Mouse (Mus musculus) forebrain, embryonic 14.5 days (tissue): ENCODE results near the gene Gm49486. TPM values are rescaled to one million over a fixed set of nuclear protein-coding genes. Genes with fewer than 3 reads are reported as not detected.

Experiments
- ATAC-seq: fragments of 200-750 bp; cut with Nextera tagmentation; 2 replicates; pipeline ENCODE4 v1.8.0; 2017; ENCODE audit warnings: mild to moderate bottlenecking, moderate library complexity
- DNase-seq: peaks from one replicate; pipeline ENCODE4 v3.0.0-alpha.2; 2015; ENCODE audit warnings: low spot score
- H3K27ac ChIP-seq: fragments of 300-500 bp; sonication (generic); 2 replicates; pipeline ENCODE4 v1.5.1; 2014; ENCODE audit warnings: low read depth, mild to moderate bottlenecking, control low read depth, low read length, moderate library complexity
- H3K27me3 ChIP-seq: fragments of 300-500 bp; sonication (generic); replicated peaks from 2 replicates; pipeline ENCODE4 v1.6.1; 2014; ENCODE audit warnings: low read length, control low read depth, mixed read lengths; ENCODE audit not compliant: control insufficient read depth, insufficient read depth
- H3K36me3 ChIP-seq: fragments of 300-500 bp; sonication (generic); 2 replicates; pipeline ENCODE4 v1.6.1; 2014; ENCODE audit warnings: low read length, control low read depth; ENCODE audit not compliant: control insufficient read depth, insufficient read depth
- H3K4me1 ChIP-seq: fragments of 300-500 bp; sonication (generic); 2 replicates; pipeline ENCODE4 v1.6.1; 2014; ENCODE audit warnings: antibody characterized with exemption, low read length, control low read depth; ENCODE audit not compliant: control insufficient read depth, insufficient read depth
- H3K4me2 ChIP-seq: fragments of 300-500 bp; sonication (generic); 2 replicates; pipeline ENCODE4 v1.6.1; 2014; ENCODE audit warnings: mild to moderate bottlenecking, control low read depth, low read length
- H3K4me3 ChIP-seq: fragments of 300-500 bp; sonication (generic); 2 replicates; pipeline ENCODE4 v1.5.1; 2014; ENCODE audit warnings: low read depth, low read length, control low read depth
- H3K9ac ChIP-seq: fragments of 300-500 bp; sonication (generic); 2 replicates; pipeline ENCODE4 v1.6.1; 2014; ENCODE audit warnings: mild to moderate bottlenecking, low read length, control low read depth, moderate library complexity
- H3K9me3 ChIP-seq: fragments of 300-500 bp; sonication (generic); replicated peaks from 2 replicates; pipeline ENCODE4 v1.6.1; 2016; ENCODE audit warnings: low read length, control low read depth, mixed read lengths; ENCODE audit not compliant: control insufficient read depth
- WGBS: fragments of 180-500 bp; shearing (Covaris S2); extraction: QIAGEN DNeasy Blood & Tissue Kit; methylation state at CpG from one replicate; pipeline ENCODE4 v1.1.7; 2014; 5-methylcytosine and 5-hydroxymethylcytosine counted together
- polyA plus RNA-seq: library from polyadenylated mRNA; unstranded; fragments of >200 nt; fragmentation: Nextera tagmentation; extraction: Ambion mirVana; gene quantifications from 2 replicates; pipeline ENCODE4 v1.2.1, GENCODE M21; 2014

Gene Gm49486
- polyA plus RNA-seq, 1 experiment from 2014 or later = 0.98 TPM

- DNase-seq = no peak
- ATAC-seq = no peak
- no peak within 1 kb of the TSS for H3K4me2 ChIP-seq
- no peaks in the 10 kb centered on the region for H3K9me3 ChIP-seq
- H3K4me1 ChIP-seq = no peaks in the 10 kb centered on the region
- H3K4me3 ChIP-seq = no peak within 1 kb of the TSS
- H3K9ac ChIP-seq = no peak within 1 kb of the TSS
- peaks cover 8% of the 10 kb centered on the region; the same call in 1 of the 2 replicates for H3K36me3 ChIP-seq
- H3K27ac ChIP-seq = no peak within 1 kb of the TSS
- WGBS = 76% methylated on average over 10 of the region's 10 CpGs
- no peaks in the 10 kb centered on the region for H3K27me3 ChIP-seq
These were observed 56.2 kb downstream of the Gm49486 start, which contains the start of gene Baiap2l2 for GRCm38 (mm10) chr15:79285399-79285798. Gene Baiap2l2 (minus strand): TSS chr15:79285537.

GRCm38 (mm10) chr15:79286141-79286540, 57.0 kb downstream of the Gm49486 start:
- Histone ChIP-seq H3K9me3 (no peaks in the 10 kb centered on the region), H3K4me3 (no peak overlapping the region)
- WGBS = 89% methylated on average over 7 of the region's 7 CpGs

GRCm38 (mm10) chr15:79287091-79287490, 57.9 kb downstream of the Gm49486 start:
- Histone ChIP-seq H3K4me3 (no peak overlapping the region), H3K9ac (no peak overlapping the region), H3K27me3 (no peaks in the 10 kb centered on the region), H3K4me2 (no peak overlapping the region), H3K4me1 (no peaks in the 10 kb centered on the region), H3K36me3 (peaks cover 8% of the 10 kb centered on the region; the same call in 1 of the 2 replicates), H3K9me3 (no peaks in the 10 kb centered on the region), H3K27ac (no peak overlapping the region)
- WGBS = 84% methylated on average over 7 of the region's 7 CpGs
- no peak for DNase-seq
- no peak for ATAC-seq

More at GRCm38 (mm10) chr15:79286141-79286540, 57.0 kb downstream of the Gm49486 start:
- no peaks in the 10 kb centered on the region for H3K4me1 ChIP-seq
- no peak overlapping the region for H3K27ac ChIP-seq
- ATAC-seq = no peak
- H3K4me2 ChIP-seq = no peak overlapping the region
- H3K9ac ChIP-seq = no peak overlapping the region
- H3K27me3 ChIP-seq = no peaks in the 10 kb centered on the region
- DNase-seq = no peak
- peaks cover 8% of the 10 kb centered on the region; the same call in 1 of the 2 replicates for H3K36me3 ChIP-seq

- Histone ChIP-seq H3K4me3 (no peak overlapping the region), H3K9ac (no peak overlapping the region), H3K4me1 (no peaks in the 10 kb centered on the region), H3K36me3 (peaks cover 8% of the 10 kb centered on the region; the same call in 1 of the 2 replicates), H3K4me2 (no peak overlapping the region), H3K9me3 (no peaks in the 10 kb centered on the region), H3K27me3 (no peaks in the 10 kb centered on the region), H3K27ac (no peak overlapping the region)
- no peak for DNase-seq
- no peak for ATAC-seq
- WGBS = 81% methylated on average over 3 of the region's 3 CpGs
These were observed 59.2 kb downstream of the Gm49486 start for GRCm38 (mm10) chr15:79288387-79288786.

GRCm38 (mm10) chr15:79289441-79289840, 60.2 kb downstream of the Gm49486 start:
- Histone ChIP-seq H3K4me3 (no peak overlapping the region), H3K36me3 (peaks cover 8% of the 10 kb centered on the region; the same call in 1 of the 2 replicates), H3K9ac (no peak overlapping the region), H3K9me3 (no peaks in the 10 kb centered on the region), H3K27me3 (no peaks in the 10 kb centered on the region), H3K4me1 (no peaks in the 10 kb centered on the region), H3K27ac (no peak overlapping the region), H3K4me2 (no peak overlapping the region)
- DNase-seq (no peak), ATAC-seq (no peak)
- 92% methylated on average over 12 of the region's 12 CpGs for WGBS

GRCm38 (mm10) chr15:79290340-79290739, 61.1 kb downstream of the Gm49486 start:
- Histone ChIP-seq H3K9me3 (no peaks in the 10 kb centered on the region), H3K4me3 (no peak overlapping the region), H3K27me3 (no peaks in the 10 kb centered on the region), H3K9ac (no peak overlapping the region), H3K4me1 (no peaks in the 10 kb centered on the region), H3K36me3 (peaks cover 8% of the 10 kb centered on the region; the same call in 1 of the 2 replicates), H3K4me2 (no peak overlapping the region), H3K27ac (no peak overlapping the region)
- DNase-seq (no peak), ATAC-seq (no peak)
- 80% methylated on average over 3 of the region's 3 CpGs for WGBS

- no peak for DNase-seq
- WGBS = 85% methylated on average over 9 of the region's 9 CpGs
- ATAC-seq = no peak
These were observed 63.6 kb downstream of the Gm49486 start for GRCm38 (mm10) chr15:79292779-79293178.

GRCm38 (mm10) chr15:79298553-79298952, 69.4 kb downstream of the Gm49486 start:
- Histone ChIP-seq H3K9ac (no peak overlapping the region), H3K27ac (no peak overlapping the region), H3K9me3 (no peaks in the 10 kb centered on the region), H3K4me2 (no peak overlapping the region), H3K36me3 (no peaks in the 10 kb centered on the region), H3K4me1 (no peaks in the 10 kb centered on the region), H3K27me3 (no peaks in the 10 kb centered on the region), H3K4me3 (no peak overlapping the region)
- ATAC-seq (no peak), DNase-seq (no peak)
- 87% methylated on average over 6 of the region's 6 CpGs for WGBS

More at GRCm38 (mm10) chr15:79292779-79293178, 63.6 kb downstream of the Gm49486 start:
- H3K27ac ChIP-seq = no peak overlapping the region
- no peaks in the 10 kb centered on the region for H3K27me3 ChIP-seq
- peaks cover 5% of the 10 kb centered on the region; the same call in 1 of the 2 replicates for H3K36me3 ChIP-seq
- H3K9ac ChIP-seq = no peak overlapping the region
- no peak overlapping the region for H3K4me3 ChIP-seq
- H3K9me3 ChIP-seq = no peaks in the 10 kb centered on the region
- no peak overlapping the region for H3K4me2 ChIP-seq
- H3K4me1 ChIP-seq = no peaks in the 10 kb centered on the region

- H3K27ac ChIP-seq = no peak overlapping the region
- H3K27me3 ChIP-seq = no peaks in the 10 kb centered on the region
- H3K36me3 ChIP-seq = no peaks in the 10 kb centered on the region
- H3K4me3 ChIP-seq = no peak overlapping the region
- H3K4me1 ChIP-seq = no peaks in the 10 kb centered on the region
- H3K4me2 ChIP-seq = no peak overlapping the region
- no peak overlapping the region for H3K9ac ChIP-seq
- no peak for DNase-seq
- WGBS = 91% methylated on average over 2 of the region's 2 CpGs
- no peaks in the 10 kb centered on the region for H3K9me3 ChIP-seq
- ATAC-seq = no peak
These were observed 70.5 kb downstream of the Gm49486 start for GRCm38 (mm10) chr15:79299563-79300155.
